Mouse (Mus musculus) small intestine, adult 2 months (tissue): ENCODE measurements around the gene Olfr1390. TPM values are rescaled to one million over a fixed set of nuclear protein-coding genes. Genes with fewer than 3 reads are reported as not detected.
"Not testable (repeated sequence)": the region's sequence is repeated elsewhere in the genome, so short reads cannot be mapped to it uniquely, and the experiment has no call there.

ENCODE experiments used
- H3K27ac ChIP-seq: fragments of 200-500 bp; 2 replicates; pipeline ENCODE4 v1.5.1; 2012; ENCODE audit warnings: low read depth, low read length, control low read depth, inconsistent platforms; ENCODE audit not compliant: insufficient read depth
- H3K27me3 ChIP-seq: fragments of 200-500 bp; 2 replicates; pipeline ENCODE4 v1.6.1; 2012; ENCODE audit warnings: mild to moderate bottlenecking, moderate library complexity, low read length, inconsistent platforms; ENCODE audit not compliant: control insufficient read depth, insufficient read depth
- H3K36me3 ChIP-seq: fragments of 200-500 bp; 2 replicates; pipeline ENCODE4 v1.6.1; 2012; ENCODE audit warnings: mild to moderate bottlenecking, low read length, control low read depth, inconsistent platforms; ENCODE audit not compliant: control insufficient read depth, insufficient read depth
- H3K4me1 ChIP-seq: fragments of 200-500 bp; 2 replicates; pipeline ENCODE4 v1.6.1; 2012; ENCODE audit warnings: low read length, inconsistent platforms, mixed read lengths; ENCODE audit not compliant: control insufficient read depth, insufficient read depth, insufficient read length
- H3K4me3 ChIP-seq: fragments of 200-500 bp; 2 replicates; pipeline ENCODE4 v1.5.1; 2012; ENCODE audit warnings: low read depth, mild to moderate bottlenecking, control low read depth, inconsistent platforms, low read length, moderate library complexity
- CTCF ChIP-seq: fragments of 200-500 bp; IDR thresholded peaks from 2 replicates; pipeline ENCODE4 v1.5.1; 2012; ENCODE audit warnings: low read depth, mild to moderate bottlenecking, control low read depth, inconsistent platforms, low read length, moderate library complexity, mixed read lengths; ENCODE audit not compliant: insufficient replicate concordance, insufficient read length; ENCODE audit errors: extremely low read depth
- POLR2A ChIP-seq: fragments of 200-500 bp; IDR thresholded peaks from 2 replicates; pipeline ENCODE4 v1.6.1; 2012; ENCODE audit warnings: low read depth, mild to moderate bottlenecking, control low read depth, inconsistent platforms, low read length, moderate library complexity
- WGBS: fragments of 180-500 bp; shearing (Covaris S2); methylation state at CpG from one replicate; pipeline ENCODE4 v1.1.7; 2018; 5-methylcytosine and 5-hydroxymethylcytosine counted together
- polyA plus RNA-seq: library from polyadenylated mRNA; depleted of rRNA; stranded (reverse); fragments of >200 nt; gene quantifications from 2 replicates; pipeline ENCODE4 v1.2.3, GENCODE M21; 2012; rRNA removed

Gene Olfr1390
- polyA plus RNA-seq, result not detected in 2 replicates

DNA sequence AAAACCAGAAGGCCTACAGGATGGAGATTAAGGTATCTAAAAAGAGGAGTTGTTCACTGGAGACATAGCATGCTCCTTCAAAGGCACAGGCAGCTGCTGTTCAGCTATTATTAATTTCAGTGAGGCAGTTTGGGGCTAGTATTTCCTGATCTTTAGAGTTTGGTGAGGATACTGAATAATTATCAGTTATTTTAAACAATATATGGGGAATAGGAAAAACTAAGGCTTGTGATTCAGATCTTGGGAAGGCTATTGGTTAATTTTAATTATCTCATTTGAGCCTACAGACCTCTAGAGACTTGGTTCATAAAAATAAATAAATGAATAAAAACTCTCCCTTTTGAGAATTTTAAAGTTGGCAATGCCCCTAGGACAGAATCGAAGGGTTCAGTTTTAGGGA is at the start of gene Olfr1390:
TSS of gene Olfr1390 (plus strand) at position 301 of the 400 bp plus-strand sequence.
- Histone ChIP-seq H3K4me1 (no peaks in the 10 kb centered on the region), H3K4me3 (no peak within 1 kb of the TSS), H3K36me3 (no peaks in the 10 kb centered on the region), H3K27ac (no peak within 1 kb of the TSS), H3K27me3 (no peaks in the 10 kb centered on the region)
- TF ChIP-seq CTCF, result no peak
- no peak for TF ChIP-seq POLR2A
- 82% methylated on average over 1 of the region's 1 CpGs for WGBS

DNA sequence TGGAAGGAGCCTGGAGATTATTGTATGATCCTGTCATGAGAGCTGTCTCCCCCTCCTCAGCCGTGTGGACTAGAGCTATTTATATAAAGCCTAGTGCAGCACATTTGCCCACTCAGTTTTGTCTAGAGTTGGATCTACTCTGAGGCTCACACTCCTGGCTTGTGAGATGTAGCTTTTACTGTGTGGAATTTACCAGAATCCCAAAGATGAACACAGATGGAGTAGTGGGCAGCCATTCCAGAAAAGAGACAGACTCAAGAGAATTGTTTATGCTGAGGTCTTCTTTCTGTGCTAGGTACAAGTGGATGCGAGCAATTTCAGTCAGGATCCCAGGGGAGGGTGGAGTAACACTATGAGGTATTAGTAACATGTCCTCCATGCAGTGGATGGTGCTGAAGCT is 47.7 kb upstream of the Olfr1390 start:
- WGBS, result 67% methylated on average over 2 of the region's 2 CpGs
- H3K27me3 ChIP-seq, result no peaks in the 10 kb centered on the region
- no peak for TF ChIP-seq CTCF
- H3K27ac ChIP-seq, result no peak overlapping the region
- no peaks in the 10 kb centered on the region for H3K36me3 ChIP-seq
- no peak overlapping the region for H3K4me3 ChIP-seq
- H3K4me1 ChIP-seq, result no peaks in the 10 kb centered on the region

DNA sequence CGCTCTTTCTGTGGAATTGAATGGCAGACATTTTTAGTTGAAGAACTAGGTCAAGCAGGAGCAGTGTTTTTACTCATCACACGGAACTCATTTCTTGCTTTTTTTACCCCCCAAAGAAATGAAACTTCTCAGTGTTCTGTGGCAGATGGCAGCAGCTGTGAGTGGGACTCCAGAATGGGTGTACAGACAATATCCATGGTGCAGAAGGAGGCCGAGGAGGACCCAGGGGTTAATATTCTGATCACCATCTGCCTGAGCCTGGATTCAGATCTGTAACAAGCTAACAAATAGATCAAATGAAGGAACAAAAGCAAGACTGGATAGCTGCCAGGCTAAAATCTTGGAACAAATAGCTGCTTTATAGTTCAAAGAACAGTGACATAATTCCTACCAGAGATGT is 42.2 kb upstream of the Olfr1390 start:
- TF ChIP-seq POLR2A (no peak), CTCF (no peak)
- H3K4me3 ChIP-seq, result no peak overlapping the region
- H3K27ac ChIP-seq, result no peak overlapping the region
- 73% methylated on average over 3 of the region's 3 CpGs for WGBS
- no peaks in the 10 kb centered on the region for H3K4me1 ChIP-seq
- H3K27me3 ChIP-seq, result no peaks in the 10 kb centered on the region
- no peaks in the 10 kb centered on the region for H3K36me3 ChIP-seq

DNA sequence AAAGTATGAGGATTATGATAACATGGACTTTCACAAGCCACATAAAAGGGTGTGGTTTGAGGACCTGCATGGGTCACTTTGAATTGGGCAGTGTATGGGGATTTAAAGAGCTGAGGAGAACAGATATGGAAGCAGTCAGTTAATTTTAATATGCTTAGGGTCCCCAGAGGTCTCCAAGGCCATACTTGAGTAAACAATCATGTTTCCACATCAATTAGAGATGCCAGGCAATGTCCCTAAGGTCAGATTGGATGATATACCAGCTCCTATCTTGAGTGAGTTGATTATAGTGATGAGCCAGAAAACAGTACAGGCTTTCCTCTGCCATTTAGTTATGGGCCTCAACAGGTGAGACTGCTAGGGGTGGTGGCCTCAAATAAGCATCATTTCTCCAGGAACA is 30.5 kb upstream of the Olfr1390 start, which contains the start of gene Olfr10:
TSS of gene Olfr10 (plus strand) at position 301 of the 400 bp plus-strand sequence.
- Histone ChIP-seq H3K27ac (no peak within 1 kb of the TSS), H3K4me3 (no peak within 1 kb of the TSS), H3K27me3 (no peaks in the 10 kb centered on the region), H3K36me3 (no peaks in the 10 kb centered on the region), H3K4me1 (no peaks in the 10 kb centered on the region)
- TF ChIP-seq POLR2A (no peak), CTCF (no peak)

DNA sequence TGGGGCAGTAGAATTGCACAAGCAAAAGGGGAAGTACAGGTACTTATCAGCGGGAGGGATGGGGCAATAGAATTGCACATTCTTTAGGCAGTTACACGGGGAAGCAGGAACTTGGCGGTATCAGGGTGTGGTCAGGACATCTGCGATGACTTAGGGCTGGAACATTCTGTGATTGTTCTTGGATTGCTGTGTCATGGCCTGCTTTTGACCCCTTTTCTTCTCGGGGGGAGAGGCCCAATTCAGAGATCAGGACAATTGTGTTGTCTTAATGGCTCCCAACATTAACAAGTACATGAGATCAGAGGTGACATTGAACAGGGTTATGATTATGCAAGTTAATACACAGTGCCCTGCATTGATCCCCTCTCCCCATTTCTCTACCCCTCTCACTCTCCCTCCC is 26.4 kb upstream of the Olfr1390 start:
- H3K27ac ChIP-seq, H3K36me3 ChIP-seq, H3K4me1 ChIP-seq, H3K27me3 ChIP-seq, H3K4me3 ChIP-seq: not testable (repeated sequence)
- WGBS, result 43% methylated on average over 5 of the region's 5 CpGs

DNA sequence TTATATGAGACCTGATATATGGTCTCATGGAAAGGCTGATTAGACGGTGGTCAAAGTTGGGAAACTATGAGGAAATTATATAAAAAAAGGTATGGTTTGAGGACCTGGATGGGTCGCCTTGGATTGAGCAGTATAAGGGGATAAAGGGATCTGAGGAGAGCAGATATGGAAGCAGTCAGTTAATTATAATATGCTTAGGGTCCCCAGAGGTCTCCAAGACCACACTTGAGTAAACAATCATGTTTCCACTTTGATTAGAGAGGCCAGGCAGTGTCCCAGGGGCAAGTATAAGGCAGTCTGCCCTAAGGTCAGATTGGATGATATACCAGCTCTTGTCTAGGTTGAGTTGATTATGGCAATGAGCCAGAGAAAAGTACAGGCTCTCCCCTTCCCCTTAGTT is 12.5 kb upstream of the Olfr1390 start, which contains the start of gene Olfr1391:
TSS of gene Olfr1391 (plus strand) at position 301 of the 400 bp plus-strand sequence.
- Histone ChIP-seq H3K36me3 (no peaks in the 10 kb centered on the region), H3K27me3 (no peaks in the 10 kb centered on the region), H3K4me1 (no peaks in the 10 kb centered on the region)

DNA sequence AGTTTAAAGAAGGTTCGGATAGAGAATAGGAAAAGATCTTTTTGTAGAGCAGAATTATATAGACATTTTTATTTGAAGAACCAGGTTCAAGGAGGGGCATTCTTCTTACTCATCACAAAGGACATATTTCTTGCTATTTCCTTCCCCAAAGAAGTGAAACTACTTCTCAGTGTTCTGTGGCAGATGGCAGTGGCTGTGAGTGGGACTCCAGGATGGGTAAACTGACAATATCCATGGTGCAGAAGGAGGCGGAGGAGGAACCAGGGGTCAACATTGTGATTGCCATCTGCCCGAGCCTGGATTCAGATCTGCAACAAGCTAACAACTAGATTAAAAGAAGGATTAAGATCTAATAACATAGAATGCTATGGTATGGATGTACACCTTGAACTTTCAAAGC is 8.3 kb upstream of the Olfr1390 start:
- Histone ChIP-seq H3K36me3 (no peaks in the 10 kb centered on the region), H3K27me3 (no peaks in the 10 kb centered on the region), H3K4me3 (no peak overlapping the region), H3K4me1 (no peaks in the 10 kb centered on the region), H3K27ac (no peak overlapping the region)
- TF ChIP-seq CTCF, result no peak
- 78% methylated on average over 3 of the region's 3 CpGs for WGBS

More for the DNA sequence above, 12.5 kb upstream of the Olfr1390 start, which contains the start of gene Olfr1391:
- no peak within 1 kb of the TSS for H3K27ac ChIP-seq
- WGBS, result 59% methylated on average over 2 of the region's 2 CpGs
- no peak within 1 kb of the TSS for H3K4me3 ChIP-seq
- TF ChIP-seq CTCF (no peak), POLR2A (no peak)

DNA sequence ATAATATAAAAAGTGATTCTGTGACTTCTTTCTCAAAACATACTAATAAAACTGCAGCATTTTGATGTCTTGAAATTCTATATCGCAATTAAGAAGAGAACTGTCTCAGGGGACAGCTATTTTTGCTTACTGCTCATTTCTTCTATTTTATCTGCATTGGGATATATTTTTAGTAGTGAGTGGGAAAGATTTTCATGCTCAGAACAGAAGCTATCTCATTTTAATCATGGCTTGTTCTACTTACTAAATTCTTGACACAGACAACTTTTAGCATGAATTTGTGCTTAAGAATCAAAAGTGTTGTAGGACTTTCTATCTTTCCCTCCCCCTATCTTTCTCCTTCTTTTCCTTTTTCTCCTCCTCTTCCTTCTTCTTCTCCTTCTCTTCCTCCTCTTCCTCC is 5.3 kb upstream of the Olfr1390 start:
- Histone ChIP-seq H3K36me3 (no peaks in the 10 kb centered on the region), H3K27me3 (no peaks in the 10 kb centered on the region), H3K4me3 (no peak overlapping the region), H3K27ac (no peak overlapping the region), H3K4me1 (no peaks in the 10 kb centered on the region)
- 55% methylated on average over 1 of the region's 1 CpGs for WGBS
- TF ChIP-seq POLR2A, result no peak
- no peak for TF ChIP-seq CTCF
